Mouse (Mus musculus) midbrain, embryonic 14.5 days (tissue): Measurements from ENCODE around the gene Cdh18. TPM values are rescaled to one million over a fixed set of nuclear protein-coding genes. Genes with fewer than 3 reads are reported as not detected.
"Not testable (repeated sequence)": the region's sequence is repeated elsewhere in the genome, so short reads cannot be mapped to it uniquely, and the experiment has no call there.

Experiments
- ATAC-seq: fragments of 200-750 bp; cut with Nextera tagmentation; 2 replicates; pipeline ENCODE4 v1.8.0; 2017; ENCODE audit warnings: moderate number of reproducible peaks, moderate library complexity; ENCODE audit not compliant: low FRiP score, low TSS enrichment
- DNase-seq: peaks from one replicate; pipeline ENCODE4 v3.0.0-alpha.2; 2015
- H3K27ac ChIP-seq: fragments of 300-500 bp; sonication (generic); replicated peaks from 2 replicates; pipeline ENCODE4 v1.5.1; 2014; ENCODE audit warnings: mild to moderate bottlenecking, low read depth, low read length, moderate library complexity
- H3K27me3 ChIP-seq: fragments of 300-500 bp; sonication (generic); 2 replicates; pipeline ENCODE4 v1.6.1; 2014; ENCODE audit warnings: low read length, control low read depth, mixed read lengths; ENCODE audit not compliant: control insufficient read depth, insufficient read depth
- H3K36me3 ChIP-seq: fragments of 300-500 bp; sonication (generic); 2 replicates; pipeline ENCODE4 v1.6.1; 2014; ENCODE audit warnings: low read length, control low read depth; ENCODE audit not compliant: control insufficient read depth, insufficient read depth
- H3K4me1 ChIP-seq: fragments of 300-500 bp; sonication (generic); 2 replicates; pipeline ENCODE4 v1.6.1; 2014; ENCODE audit warnings: mild to moderate bottlenecking, antibody characterized with exemption, low read length, control low read depth; ENCODE audit not compliant: control insufficient read depth, insufficient read depth
- H3K4me2 ChIP-seq: fragments of 300-500 bp; sonication (generic); 2 replicates; pipeline ENCODE4 v1.6.1; 2014; ENCODE audit warnings: mild to moderate bottlenecking, low read length, moderate library complexity
- H3K4me3 ChIP-seq: fragments of 300-500 bp; sonication (generic); replicated peaks from 2 replicates; pipeline ENCODE4 v1.5.1; 2014; ENCODE audit warnings: low read depth, low read length
- H3K9ac ChIP-seq: fragments of 300-500 bp; sonication (generic); replicated peaks from 2 replicates; pipeline ENCODE4 v1.6.1; 2014; ENCODE audit warnings: mild to moderate bottlenecking, low read length, moderate library complexity
- H3K9me3 ChIP-seq: fragments of 300-500 bp; sonication (generic); 2 replicates; pipeline ENCODE4 v1.6.1; 2016; ENCODE audit warnings: low read length, control low read depth, mixed read lengths; ENCODE audit not compliant: control insufficient read depth
- WGBS: fragments of 180-500 bp; shearing (Covaris S2); extraction: QIAGEN DNeasy Blood & Tissue Kit; methylation state at CpG from one replicate; pipeline ENCODE4 v1.1.7; 2014; 5-methylcytosine and 5-hydroxymethylcytosine counted together
- polyA plus RNA-seq: library from polyadenylated mRNA; unstranded; fragments of >200 nt; fragmentation: Nextera tagmentation; extraction: Ambion mirVana; gene quantifications from 2 replicates; pipeline ENCODE4 v1.2.1, GENCODE M21; 2014

The Cdh18 gene
- polyA plus RNA-seq, 1 experiment from 2014 or later = 8.9 TPM

DNA sequence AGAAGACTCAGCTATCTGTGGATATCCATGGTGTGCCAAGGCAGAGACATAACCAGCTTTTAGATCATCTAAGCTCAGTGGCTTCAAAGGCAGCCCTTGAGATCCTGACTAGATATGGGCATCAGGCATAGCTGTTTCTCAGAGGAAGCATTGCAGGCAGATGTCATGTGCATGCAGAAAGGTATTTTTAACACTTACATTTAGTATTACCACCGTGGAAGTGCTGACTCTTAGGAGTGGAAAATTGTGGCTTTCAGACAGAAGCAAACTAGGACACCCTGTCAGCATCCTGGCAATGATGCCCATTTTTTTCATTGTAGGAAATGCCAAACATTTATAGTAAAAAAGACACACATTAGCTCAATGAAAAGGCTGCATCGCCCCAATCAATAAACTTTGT is 503.2 kb downstream of the Cdh18 start:
- Histone ChIP-seq H3K9ac (no peak overlapping the region), H3K4me3 (no peak overlapping the region), H3K36me3 (no peaks in the 10 kb centered on the region), H3K4me2 (no peak overlapping the region), H3K27ac (no peak overlapping the region), H3K27me3 (no peaks in the 10 kb centered on the region), H3K4me1 (no peaks in the 10 kb centered on the region), H3K9me3 (no peaks in the 10 kb centered on the region)
- ATAC-seq (no peak), DNase-seq (no peak)
- 85% methylated on average over 2 of the region's 2 CpGs for WGBS

DNA sequence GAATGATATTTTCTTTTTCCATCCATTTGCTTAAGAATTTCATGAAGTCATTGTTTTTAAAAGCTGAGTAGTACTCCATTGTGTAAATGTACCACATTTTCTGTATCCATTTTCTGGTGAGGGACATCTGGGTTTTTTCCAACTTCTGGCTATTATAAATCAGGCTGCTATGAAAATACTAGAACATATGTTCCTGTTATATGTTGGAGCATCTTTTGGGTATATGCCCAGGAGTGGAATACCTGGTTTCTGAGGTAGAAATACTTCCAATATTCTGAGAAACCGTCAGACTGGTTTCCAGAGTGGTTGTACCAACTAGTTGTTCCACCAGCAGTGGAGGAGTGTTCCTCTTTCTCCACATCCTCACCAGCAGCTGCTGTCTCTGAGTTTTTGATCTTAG is 536.5 kb downstream of the Cdh18 start:
- not testable (repeated sequence) for DNase-seq, H3K27me3 ChIP-seq, H3K9ac ChIP-seq, ATAC-seq, H3K4me1 ChIP-seq, H3K27ac ChIP-seq, H3K36me3 ChIP-seq, H3K4me2 ChIP-seq, H3K4me3 ChIP-seq, H3K9me3 ChIP-seq
- WGBS = 95% methylated on average over 1 of the region's 1 CpGs

DNA sequence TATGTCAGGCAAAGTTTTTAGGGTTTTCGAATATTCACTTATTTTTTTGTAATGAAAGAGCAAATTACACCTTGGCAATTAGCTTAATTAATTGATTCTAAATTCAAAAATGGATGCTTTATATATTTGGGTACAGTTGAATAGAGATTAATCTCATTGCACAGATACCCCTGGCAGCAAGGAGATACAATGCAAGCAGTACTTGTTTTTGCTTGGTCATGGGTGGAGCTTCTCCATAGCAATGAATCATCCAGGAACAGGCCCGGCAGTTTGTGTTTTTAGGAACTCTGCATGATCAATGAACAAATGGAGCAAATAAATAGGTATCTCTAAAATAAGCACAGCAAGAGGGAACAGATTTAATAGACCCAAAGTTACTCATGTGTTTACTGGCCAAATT is 538.7 kb downstream of the Cdh18 start:
- ATAC-seq = no peak
- H3K27me3 ChIP-seq = no peaks in the 10 kb centered on the region
- no peak overlapping the region for H3K4me3 ChIP-seq
- H3K4me2 ChIP-seq = no peak overlapping the region
- H3K9me3 ChIP-seq = no peaks in the 10 kb centered on the region
- WGBS = 82% methylated on average over 2 of the region's 2 CpGs
- H3K4me1 ChIP-seq = no peaks in the 10 kb centered on the region
- DNase-seq = no peak
- no peak overlapping the region for H3K9ac ChIP-seq
- H3K36me3 ChIP-seq = no peaks in the 10 kb centered on the region
- H3K27ac ChIP-seq = no peak overlapping the region

DNA sequence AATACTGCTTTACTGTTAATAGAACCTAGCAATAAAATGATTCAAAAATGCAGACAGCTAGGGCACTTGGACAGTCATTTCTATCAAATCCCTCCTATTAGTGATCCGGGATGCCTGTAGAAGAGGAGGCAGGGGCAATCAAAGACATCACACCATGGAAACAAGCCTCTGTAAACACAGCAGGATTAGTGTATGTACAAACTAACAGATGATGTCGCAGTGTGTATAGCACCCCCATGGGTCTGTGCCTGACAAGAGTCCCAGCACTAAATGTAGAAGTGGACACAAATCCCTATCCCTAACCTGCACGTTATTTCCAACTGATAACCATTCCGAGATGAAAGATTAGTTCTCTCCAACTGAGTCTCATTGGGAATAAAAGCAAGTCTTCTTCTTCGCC is 547.8 kb downstream of the Cdh18 start:
- 75% methylated on average over 5 of the region's 5 CpGs for WGBS

DNA sequence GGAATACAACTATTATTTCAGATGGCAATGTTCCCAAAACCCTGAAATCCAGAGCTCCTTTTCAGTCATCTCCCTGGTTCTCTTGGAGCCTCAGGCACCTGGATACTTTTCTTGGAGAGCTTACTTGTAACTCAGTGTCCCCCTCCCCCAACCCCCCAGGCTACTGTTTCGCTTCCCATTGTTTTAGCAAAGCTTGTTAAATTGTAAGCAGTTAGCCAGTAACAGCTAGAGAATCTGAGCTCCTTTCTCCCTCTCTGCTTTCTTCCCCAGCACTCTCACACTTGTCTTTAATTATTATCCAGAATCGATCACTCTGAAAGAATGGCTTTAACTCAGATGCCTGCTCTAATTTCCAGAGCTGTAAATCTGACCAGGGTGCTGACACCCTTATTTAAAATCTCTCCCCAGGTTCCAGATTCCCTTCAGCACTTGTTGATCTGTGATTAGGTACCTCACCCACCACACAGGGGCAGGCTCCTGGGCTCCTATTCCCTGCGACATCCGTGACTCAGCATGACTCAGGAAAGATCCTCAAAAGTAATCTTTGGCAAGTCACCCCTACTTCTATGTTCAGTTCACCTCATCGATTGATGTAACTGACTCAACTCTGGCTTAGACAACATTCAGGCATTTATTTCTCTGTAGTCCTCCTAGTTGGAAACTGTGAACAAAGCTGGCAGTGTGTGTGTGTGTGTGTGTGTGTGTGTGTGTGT is 556.0 kb downstream of the Cdh18 start:
- ATAC-seq (no peak), DNase-seq (peak; percentile 50)
- H3K27me3 ChIP-seq = no peaks in the 10 kb centered on the region
- H3K36me3 ChIP-seq = no peaks in the 10 kb centered on the region
- H3K9ac ChIP-seq = no peak overlapping the region
- H3K4me1 ChIP-seq = no peaks in the 10 kb centered on the region
- no peak overlapping the region for H3K4me2 ChIP-seq
- WGBS = 44% methylated on average over 5 of the region's 5 CpGs
- no peaks in the 10 kb centered on the region for H3K9me3 ChIP-seq
- H3K4me3 ChIP-seq = no peak overlapping the region
- H3K27ac ChIP-seq = no peak overlapping the region

More for the DNA sequence above, 547.8 kb downstream of the Cdh18 start:
- ATAC-seq (no peak), DNase-seq (no peak)
- H3K9me3 ChIP-seq = no peaks in the 10 kb centered on the region
- no peaks in the 10 kb centered on the region for H3K27me3 ChIP-seq
- H3K4me3 ChIP-seq = no peak overlapping the region
- H3K4me2 ChIP-seq = no peak overlapping the region
- no peaks in the 10 kb centered on the region for H3K4me1 ChIP-seq
- H3K27ac ChIP-seq = no peak overlapping the region
- no peak overlapping the region for H3K9ac ChIP-seq
- no peaks in the 10 kb centered on the region for H3K36me3 ChIP-seq

DNA sequence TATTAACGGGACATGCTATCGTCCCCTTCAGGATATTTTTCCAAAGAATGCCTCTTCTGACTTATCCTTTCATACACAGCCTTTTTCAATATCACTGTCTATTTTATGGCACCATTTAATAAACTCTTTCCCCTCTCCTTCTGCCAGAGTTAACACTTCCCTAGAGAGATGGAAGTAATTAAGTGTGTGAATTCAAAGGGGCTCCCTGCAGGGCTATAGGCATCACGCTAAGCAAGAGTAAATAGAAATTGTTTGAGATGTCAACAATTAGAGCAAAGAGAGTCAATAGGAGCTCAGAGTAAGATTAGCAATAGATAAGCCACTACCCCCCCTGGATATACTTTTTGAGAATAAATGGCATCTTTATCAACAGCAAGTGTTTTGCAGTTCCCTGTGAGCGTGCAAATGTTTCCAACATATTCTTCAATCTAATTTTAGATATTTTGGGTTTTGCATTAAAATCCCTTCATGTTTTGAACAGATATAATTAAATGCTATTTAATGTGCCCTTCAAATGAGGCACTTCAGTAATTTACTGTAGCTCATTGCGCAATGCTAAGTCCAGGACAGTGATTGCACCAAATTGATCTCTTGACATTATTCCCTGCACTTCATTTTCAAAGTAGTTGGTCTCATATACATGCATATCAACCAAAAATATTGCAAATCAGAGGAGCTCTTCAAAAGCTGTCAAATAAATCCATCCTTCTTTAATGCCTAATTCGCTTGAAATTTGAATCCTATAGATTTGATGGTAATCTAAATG is 586.3 kb downstream of the Cdh18 start:
- Histone ChIP-seq H3K9me3 (no peaks in the 10 kb centered on the region), H3K4me2 (no peak overlapping the region), H3K4me3 (no peak overlapping the region), H3K4me1 (no peaks in the 10 kb centered on the region), H3K27me3 (no peaks in the 10 kb centered on the region), H3K9ac (no peak overlapping the region), H3K27ac (no peak overlapping the region), H3K36me3 (no peaks in the 10 kb centered on the region)
- WGBS = 58% methylated on average over 6 of the region's 6 CpGs
- peak; percentile 39 for DNase-seq
- no peak for ATAC-seq

DNA sequence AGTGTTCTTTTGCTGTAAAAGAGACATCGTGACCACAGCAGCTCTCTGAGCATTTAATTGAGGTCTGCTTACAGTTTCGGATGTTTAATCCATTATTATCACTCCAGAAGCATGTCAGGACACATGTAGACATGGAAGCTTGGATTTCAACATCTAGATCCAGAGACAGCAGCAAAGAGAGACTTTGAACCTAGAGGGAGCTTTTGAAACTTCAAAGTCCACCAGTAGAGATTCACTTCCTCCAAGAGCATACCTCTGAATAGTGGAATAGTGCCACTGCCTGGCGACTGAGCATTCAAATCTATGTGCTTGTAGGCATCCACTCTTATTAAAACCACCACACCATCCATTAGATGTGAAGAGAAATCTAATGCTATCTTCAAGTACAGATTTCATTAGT is 588.1 kb downstream of the Cdh18 start:
- DNase-seq (no peak), ATAC-seq (no peak)
- H3K9me3 ChIP-seq = no peaks in the 10 kb centered on the region
- H3K4me1 ChIP-seq = no peaks in the 10 kb centered on the region
- no peak overlapping the region for H3K4me3 ChIP-seq
- H3K27ac ChIP-seq = no peak overlapping the region
- H3K27me3 ChIP-seq = no peaks in the 10 kb centered on the region
- H3K9ac ChIP-seq = no peak overlapping the region
- 87% methylated on average over 3 of the region's 3 CpGs for WGBS
- H3K4me2 ChIP-seq = no peak overlapping the region
- H3K36me3 ChIP-seq = no peaks in the 10 kb centered on the region

DNA sequence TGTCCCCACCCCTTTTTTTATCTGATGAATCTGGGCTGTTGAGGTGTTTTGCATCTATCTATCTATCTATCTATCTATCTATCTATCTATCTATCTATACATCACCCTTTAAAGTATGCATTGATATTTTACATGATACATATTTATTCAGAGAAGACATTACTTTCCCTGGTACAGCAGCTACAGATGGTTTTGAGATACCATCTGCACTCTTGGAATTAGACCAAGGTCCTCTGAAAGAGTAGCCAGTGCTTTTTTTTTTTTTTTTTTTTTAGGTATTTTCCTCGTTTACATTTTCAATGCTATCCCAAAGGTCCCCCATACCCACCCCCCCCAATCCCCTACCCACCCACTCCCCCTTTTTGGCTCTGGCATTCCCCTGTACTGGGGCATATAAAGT is 594.1 kb downstream of the Cdh18 start:
- not testable (repeated sequence) for H3K4me2 ChIP-seq, H3K4me3 ChIP-seq, H3K9ac ChIP-seq, H3K27ac ChIP-seq, H3K4me1 ChIP-seq, DNase-seq, H3K27me3 ChIP-seq, H3K36me3 ChIP-seq, H3K9me3 ChIP-seq, ATAC-seq
- WGBS = no CpG with 5 or more reads among the region's 1 CpGs

DNA sequence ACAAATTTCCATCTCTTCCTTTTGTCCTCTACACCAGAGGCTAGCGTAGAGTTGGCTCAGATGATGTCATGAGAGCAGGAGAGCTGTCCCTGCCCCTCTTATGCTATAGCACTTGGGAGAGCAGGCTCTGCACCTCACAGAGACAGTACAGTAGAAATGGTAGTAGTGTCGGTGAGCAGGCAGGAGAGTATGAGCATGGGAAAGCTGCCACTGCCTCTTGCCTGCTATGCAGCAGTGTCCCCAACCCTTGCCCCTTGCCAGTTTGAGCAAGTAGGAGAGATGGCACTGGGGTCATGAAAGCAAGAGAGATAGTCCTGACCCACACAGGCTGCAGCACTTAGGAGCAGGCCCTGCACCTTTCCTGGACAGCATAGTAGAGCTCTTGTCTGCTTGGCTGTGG is 607.1 kb downstream of the Cdh18 start:
- Histone ChIP-seq H3K4me2 (no peak overlapping the region), H3K4me1 (no peaks in the 10 kb centered on the region), H3K4me3 (no peak overlapping the region), H3K27ac (no peak overlapping the region), H3K9ac (no peak overlapping the region), H3K27me3 (no peaks in the 10 kb centered on the region), H3K9me3 (no peaks in the 10 kb centered on the region), H3K36me3 (no peaks in the 10 kb centered on the region)
- WGBS = 93% methylated on average over 2 of the region's 2 CpGs
- no peak for ATAC-seq
- DNase-seq = no peak
